Mouse (Mus musculus): Measurements from ENCODE around the gene Napb. TPM values are rescaled to one million over a fixed set of nuclear protein-coding genes. Genes with fewer than 3 reads are reported as not detected.

The Napb gene
- total RNA-seq, 2 experiments from 2014 or later: 5.6 to 6.0 TPM

GRCm38 (mm10) chr2:148689444-148690140 is 42.7 kb downstream of the Napb start:
- no peak for DNase-seq (ENCODE audit: low spot score in 2 of 2)

DNA sequence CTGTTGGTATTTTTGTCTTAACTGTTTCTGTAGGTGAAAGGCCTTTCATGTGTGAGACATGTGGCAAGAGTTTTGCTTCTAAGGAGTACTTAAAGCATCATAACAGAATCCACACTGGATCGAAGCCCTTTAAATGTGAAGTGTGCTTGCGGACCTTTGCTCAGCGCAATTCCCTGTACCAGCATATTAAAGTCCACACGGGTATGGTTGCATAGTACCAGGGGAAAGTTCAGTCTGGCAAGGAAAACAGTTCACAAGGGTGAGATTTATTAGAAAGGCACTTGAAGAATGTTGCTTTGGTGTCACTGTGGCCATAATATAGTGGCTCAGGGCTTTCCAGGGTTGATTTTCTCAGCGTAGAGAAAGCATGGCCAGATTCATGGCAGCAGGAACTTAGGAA is 44.3 kb downstream of the Napb start:
- no peak for DNase-seq (ENCODE audit: low spot score in 2 of 2)

GRCm38 (mm10) chr2:148686862-148687261 is 45.4 kb downstream of the Napb start:
- DNase-seq (ENCODE audit: low spot score in 2 of 2): no peak

DNA sequence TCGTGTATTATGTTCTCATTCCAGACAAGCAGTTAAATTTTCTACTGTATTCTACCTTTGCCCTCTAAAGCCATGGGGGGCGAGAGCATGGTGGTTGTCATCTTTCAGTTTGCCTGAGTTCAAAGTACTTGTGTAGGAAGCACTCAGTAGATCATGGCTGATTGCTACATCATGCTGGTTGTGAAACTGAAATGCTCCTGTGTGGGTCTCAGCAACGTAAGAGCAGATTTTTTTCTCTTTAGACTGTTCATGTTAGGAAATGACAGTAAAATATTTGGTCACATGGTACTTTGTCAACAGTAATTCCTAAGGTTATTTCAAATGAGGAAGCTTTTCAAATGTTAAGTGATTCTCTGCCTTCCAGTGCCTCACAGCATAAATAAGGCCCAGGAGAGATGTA is 46.6 kb downstream of the Napb start:
- no peak for DNase-seq (ENCODE audit: low spot score in 2 of 2)

DNA sequence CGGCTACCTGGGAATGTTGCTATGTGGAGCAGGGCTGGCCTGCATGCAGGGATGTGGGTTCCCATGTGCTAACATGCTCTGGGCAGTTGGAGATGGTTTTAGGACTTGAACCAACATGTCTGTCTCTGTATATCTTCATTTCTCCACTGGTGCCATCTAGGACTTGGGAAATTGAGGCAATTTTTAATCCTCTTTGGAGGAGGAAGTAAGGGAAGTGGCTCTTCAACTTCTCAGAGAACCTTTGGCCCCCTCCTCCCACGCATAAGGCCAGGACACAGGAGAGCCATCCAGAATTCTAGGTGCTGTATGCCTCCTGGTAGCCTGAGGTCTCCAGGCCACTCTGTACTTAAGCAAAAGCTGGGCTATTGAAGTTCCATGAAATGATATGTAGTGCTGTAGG is 47.3 kb downstream of the Napb start:
- DNase-seq (ENCODE audit: low spot score in 2 of 2): no peak

DNA sequence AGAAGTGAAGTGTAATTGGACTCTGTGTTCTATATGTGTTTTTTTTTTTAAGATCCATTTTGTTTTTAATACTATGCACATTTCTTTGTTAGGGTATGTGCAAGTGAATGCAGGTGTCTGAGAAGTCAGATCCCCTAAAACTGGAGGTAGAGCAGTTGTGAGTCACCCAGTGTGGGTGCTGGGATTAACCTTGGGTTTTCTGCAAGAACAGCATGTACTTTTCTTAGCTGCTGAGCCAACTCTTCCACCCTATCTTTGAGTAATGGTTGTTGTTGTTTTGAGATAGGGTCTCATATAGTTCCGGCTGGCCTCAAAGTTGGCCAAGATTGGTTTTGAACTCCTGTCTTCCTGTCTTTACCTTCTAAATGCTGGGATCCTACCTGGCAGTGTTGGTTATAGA is 49.2 kb downstream of the Napb start:
- no peak for DNase-seq (ENCODE audit: low spot score in 2 of 2)

- DNase-seq (ENCODE audit: low spot score in 2 of 2): peak; percentile 41 to 47
Observed at GRCm38 (mm10) chr2:148681461-148681891, 50.8 kb downstream of the Napb start.

- peak; percentile 99 to 100 for DNase-seq (ENCODE audit: low spot score in 2 of 2)
Observed at GRCm38 (mm10) chr2:148680775-148681291, 51.4 kb downstream of the Napb start, which contains the start of gene Gzf1. TSS of gene Gzf1 (plus strand) at chr2:148681023.

GRCm38 (mm10) chr2:148679346-148679745 is 52.9 kb downstream of the Napb start:
- DNase-seq (ENCODE audit: low spot score in 2 of 2): peak in 1 of 2 experiments; percentile 41

GRCm38 (mm10) chr2:148677801-148678200 is 54.5 kb downstream of the Napb start:
- DNase-seq (ENCODE audit: low spot score in 2 of 2): peak; percentile 52

DNA sequence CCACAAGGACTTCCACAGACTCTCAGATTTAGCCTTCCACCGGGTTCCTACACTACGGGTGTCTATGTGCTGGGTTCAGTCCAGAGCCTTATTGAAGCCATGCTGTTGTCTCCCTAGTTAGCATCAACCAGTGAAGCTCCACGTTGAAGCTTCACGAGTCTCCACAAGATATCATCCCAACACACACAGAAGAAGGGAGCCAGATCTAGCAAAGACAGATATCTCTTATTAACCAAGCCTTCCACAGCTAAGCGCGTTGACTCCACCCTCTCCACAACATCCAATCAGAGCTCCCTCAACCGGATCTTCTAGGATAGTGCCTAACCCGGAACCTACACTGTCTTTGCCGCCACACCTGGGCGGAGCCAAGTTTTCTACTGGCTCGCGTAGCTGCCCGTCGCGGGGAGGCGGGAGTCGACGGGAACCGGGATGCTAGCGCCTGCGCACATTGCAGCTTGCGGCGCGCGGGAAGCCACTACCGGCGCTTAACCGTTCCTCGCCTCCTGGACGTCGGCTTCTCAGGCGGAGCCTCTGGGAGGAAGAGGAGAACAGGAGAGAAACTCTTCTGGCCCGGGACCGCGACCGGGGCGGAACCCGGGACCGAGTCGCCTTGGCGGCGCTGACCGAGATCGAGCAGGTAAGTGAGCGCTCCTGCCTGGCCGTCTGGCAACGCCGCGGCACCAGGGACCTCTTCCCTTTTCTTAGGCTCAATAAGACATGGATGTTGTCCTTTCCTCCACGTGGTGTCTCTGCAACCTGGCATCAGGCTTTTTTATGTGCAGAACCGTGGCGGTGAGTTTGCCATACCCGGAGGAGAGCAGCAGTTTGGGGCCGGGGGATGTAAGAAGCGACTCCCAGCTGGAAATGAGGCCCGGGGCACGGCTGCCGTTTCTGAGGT is 59.8 kb downstream of the Napb start, which contains the start of gene Nxt1:
Nxt1 (plus strand) TSS at position 403 of the 898 bp plus-strand sequence.
- peak; percentile 100 for DNase-seq (ENCODE audit: low spot score in 2 of 2)

- no peak for DNase-seq (ENCODE audit: low spot score in 2 of 2)
Observed at GRCm38 (mm10) chr2:148663458-148663857, 68.8 kb downstream of the Napb start.

DNA sequence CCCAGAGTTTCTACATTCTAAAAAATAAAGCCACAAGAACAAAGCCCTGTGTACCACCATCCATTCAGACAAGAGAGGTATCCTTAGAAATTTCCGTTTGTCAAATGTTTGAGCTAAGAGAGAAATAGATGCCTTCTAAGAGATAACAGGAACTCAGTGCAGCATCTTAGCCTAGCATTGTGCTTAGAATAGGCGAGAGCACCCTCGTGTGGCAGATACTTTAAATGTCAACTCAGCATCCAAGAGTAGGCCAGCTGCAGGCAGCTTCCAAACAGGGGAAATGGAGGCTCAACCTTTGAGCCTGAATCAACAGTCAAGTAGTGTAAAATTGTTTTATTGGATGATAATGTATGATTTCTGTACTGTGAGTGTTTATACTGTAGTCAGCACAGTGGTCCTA is 77.3 kb downstream of the Napb start:
- DNase-seq (ENCODE audit: low spot score in 2 of 2): peak; percentile 66 to 70

DNA sequence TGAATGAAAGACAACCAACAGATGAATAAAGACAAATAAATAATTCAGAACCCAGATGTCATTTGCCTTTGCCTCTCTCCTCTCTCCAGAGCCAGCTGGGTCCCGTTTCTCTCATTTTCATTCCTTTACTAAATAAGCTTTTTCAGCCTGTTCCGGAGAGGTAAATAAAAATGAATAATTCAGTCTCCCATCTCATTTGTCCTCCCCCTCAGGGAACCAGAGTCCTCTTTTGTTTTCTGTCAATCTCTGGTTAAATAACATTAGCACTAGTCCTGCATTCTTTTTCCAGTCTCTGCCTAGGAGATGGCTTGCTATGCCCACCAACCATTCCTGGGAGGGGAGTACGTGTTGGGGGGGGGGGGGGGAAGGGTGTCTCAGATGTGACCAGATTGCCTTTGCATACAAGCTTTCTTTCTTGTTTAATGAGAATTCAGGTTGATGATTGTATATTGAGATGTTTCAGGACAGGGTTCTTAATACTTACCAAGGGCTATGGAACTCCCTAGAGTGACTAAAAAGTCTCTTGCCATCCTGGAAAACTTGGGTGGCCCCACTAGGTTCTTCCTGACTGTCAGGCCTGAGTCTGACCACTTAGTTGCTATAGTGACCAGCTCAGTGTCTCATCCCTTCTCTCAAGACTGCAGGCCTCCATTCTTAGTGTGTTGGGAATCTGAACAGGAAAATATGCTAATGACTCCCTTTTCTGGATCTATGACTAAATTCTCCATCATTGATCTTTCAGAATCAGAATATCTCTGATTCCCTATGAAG is 81.5 kb downstream of the Napb start:
- DNase-seq (ENCODE audit: low spot score in 2 of 2): no peak

DNA sequence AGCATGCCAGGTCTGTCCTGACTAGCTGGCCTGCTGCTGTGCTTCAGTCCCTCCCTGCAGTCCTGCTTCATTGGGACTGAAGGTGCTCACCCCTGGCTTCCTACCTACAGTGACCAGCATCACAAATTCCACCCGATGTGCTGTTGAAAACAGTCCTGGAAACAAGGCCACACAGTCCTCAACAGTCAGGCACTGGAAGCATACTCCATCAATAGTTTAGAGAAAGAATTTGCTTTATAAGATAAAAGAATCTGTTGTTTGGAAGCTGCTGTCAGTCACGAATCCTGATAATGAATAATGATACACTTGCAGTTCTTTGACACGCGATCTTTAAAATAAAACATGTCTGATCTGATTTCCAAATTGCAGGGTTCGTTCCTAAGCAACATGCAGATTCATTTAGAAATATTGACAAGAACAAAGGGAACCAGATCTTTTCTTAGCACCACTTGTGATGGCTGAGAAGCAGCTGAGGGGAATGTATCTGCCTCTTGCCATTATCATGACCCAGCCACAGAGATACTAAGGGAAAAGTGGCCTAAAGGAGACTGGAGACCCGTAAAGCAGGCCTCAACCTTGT is 87.8 kb downstream of the Napb start:
- no peak for DNase-seq (ENCODE audit: low spot score in 2 of 2)

Other genes with a start within 250 kb of the Napb start
- gene Nxt1, start 59.9 kb downstream of the Napb start, total RNA-seq (2021): 10 to 100 TPM; 17.9 TPM
- 10 to 100 TPM; 29.7 to 30.4 TPM for gene Gzf1, start 51.4 kb downstream of the Napb start, total RNA-seq (2021)
- under 1 TPM in 1 of 2 experiments, not detected in 1; 0.50 TPM for gene Cstl1, start 17.9 kb upstream of the Napb start, total RNA-seq (2021)
- not detected for gene Cst11, start 39.0 kb upstream of the Napb start, total RNA-seq (2021)
- gene 8030411F24Rik, start 49.5 kb upstream of the Napb start, total RNA-seq (2021): not detected
- gene Cst12, start 56.9 kb upstream of the Napb start, total RNA-seq (2021): not detected
- gene Cst8, start 66.3 kb upstream of the Napb start, total RNA-seq (2021): 10 to 100 TPM in 1 of 2 experiments, 1 to 10 TPM in 1; 1.6 to 84.7 TPM
- not detected for gene Cst13, start 87.6 kb upstream of the Napb start, total RNA-seq (2021)
- not detected for gene Cst9, start 102.7 kb upstream of the Napb start, total RNA-seq (2021)
- 1 to 10 TPM in 1 of 2 experiments, under 1 TPM in 1; 0.76 to 1.8 TPM for gene 9230104L09Rik, start 132.6 kb upstream of the Napb start, total RNA-seq (2021)
- 100 to 1,000 TPM; 915 to 993 TPM for gene Cst3, start 143.2 kb upstream of the Napb start, total RNA-seq (2021)

Data from adrenal gland, adult 18-20 months (tissue).